Mouse (Mus musculus): Measurements from ENCODE around the gene Mcf2l.

- no peak for TF ChIP-seq CTCF (IDR thresholded peaks at IDR 0.05; ENCODE audit: extremely low read depth, insufficient read depth, insufficient read length, insufficient replicate concordance)
- no peak for TF ChIP-seq POLR2A (IDR thresholded peaks at IDR 0.05; ENCODE audit: low read depth, low read length)
Measured at GRCm38 (mm10) chr8:12955880-12956279, 82.3 kb downstream of the Mcf2l start.

Measured in spleen, adult 2 months (tissue).